Mouse (Mus musculus) brown adipose tissue, adult 24 weeks (tissue): ENCODE measurements around the gene 4930415L06Rik. TPM values are rescaled to one million over a fixed set of nuclear protein-coding genes. Genes with fewer than 3 reads are reported as not detected.

ENCODE experiments used
- H3K27ac ChIP-seq: fragments of 200-500 bp; replicated peaks from 2 replicates; pipeline ENCODE4 v1.5.1; 2012; ENCODE audit warnings: low read depth, mild to moderate bottlenecking, low read length
- H3K4me1 ChIP-seq: fragments of 200-500 bp; 2 replicates; pipeline ENCODE4 v1.6.1; 2012; ENCODE audit warnings: low read length, mixed read lengths; ENCODE audit not compliant: control insufficient read depth, insufficient read depth, insufficient read length
- H3K4me3 ChIP-seq: fragments of 200-500 bp; 2 replicates; pipeline ENCODE4 v1.5.1; 2012; ENCODE audit warnings: low read depth, mild to moderate bottlenecking, low read length, moderate library complexity; ENCODE audit not compliant: insufficient read depth
- polyA plus RNA-seq: library from polyadenylated mRNA; stranded (reverse); fragments of >200 nt; gene quantifications from 2 replicates; pipeline ENCODE4 v1.2.4, GENCODE M21; 2012; ENCODE audit not compliant: missing spikeins, insufficient read depth, insufficient read length

The 4930415L06Rik gene
- polyA plus RNA-seq, result not detected in 2 replicates

- no peak within 1 kb of the TSS for H3K27ac ChIP-seq
- no peak within 1 kb of the TSS for H3K4me3 ChIP-seq
- no peaks in the 10 kb centered on the region for H3K4me1 ChIP-seq
Observed at GRCm38 (mm10) chrX:89932752-89933151, at the start of gene 4930415L06Rik. 4930415L06Rik (minus strand) TSS chrX:89932852.

DNA sequence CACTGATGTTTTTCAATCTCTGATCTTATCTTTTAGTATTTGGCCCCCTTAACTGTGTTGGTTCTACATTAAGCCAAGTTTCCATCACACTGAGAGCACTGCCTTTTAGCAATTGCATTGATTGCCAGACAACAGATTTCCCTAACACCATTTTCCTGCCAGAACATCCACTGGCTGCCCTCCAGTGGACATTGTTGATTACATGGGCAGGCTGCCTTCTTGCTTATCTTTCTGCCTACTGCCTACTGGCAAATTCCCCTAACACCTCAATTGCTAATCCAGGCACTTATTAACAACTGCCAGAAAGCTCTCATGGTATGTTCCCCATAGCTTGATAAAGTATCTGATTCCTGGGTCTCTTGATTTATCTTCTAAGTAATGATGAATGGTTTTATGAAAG lies 46.0 kb upstream of the 4930415L06Rik start:
- H3K27ac ChIP-seq, result no peak overlapping the region
- H3K4me1 ChIP-seq, result no peaks in the 10 kb centered on the region
- no peak overlapping the region for H3K4me3 ChIP-seq

DNA sequence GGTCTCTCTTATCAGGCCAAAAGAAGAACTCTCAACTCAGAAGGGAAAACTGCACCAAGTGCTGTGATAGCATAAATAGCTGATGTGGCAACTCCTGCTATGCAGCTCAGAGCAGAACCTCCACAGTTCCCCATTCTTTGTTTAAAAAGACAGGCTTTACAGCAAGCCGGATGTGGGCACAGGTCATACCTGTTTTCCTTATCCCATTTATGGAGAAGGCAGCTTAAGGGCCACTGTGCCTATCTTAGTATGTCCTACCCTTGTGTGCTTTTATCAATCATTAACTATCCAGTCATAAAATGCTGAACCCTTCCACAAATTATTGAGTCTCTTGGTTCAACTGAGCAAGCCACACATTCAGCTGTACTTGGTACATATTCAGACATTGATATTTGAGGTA lies 27.8 kb downstream of the 4930415L06Rik start:
- Histone ChIP-seq H3K4me3 (no peak overlapping the region), H3K27ac (no peak overlapping the region), H3K4me1 (no peaks in the 10 kb centered on the region)

Other genes with a start within 250 kb of the 4930415L06Rik start
- not detected in 2 replicates for gene 4932429P05Rik, start 180.6 kb downstream of the 4930415L06Rik start, polyA plus RNA-seq